Comparison of ENCODE assay signal across 18 mouse cellular contexts in genomic region chr9:28281025-28281424, GRCm38 (mm10).
DNase-seq lines count a peak whose midpoint lies in the region; ATAC-seq and TF ChIP-seq lines count a peak whose summit lies in the region.
"Had no signal": no experiment of that assay in that cellular context is flagged by ENCODE, and none has a peak within 500 bp of the region (broad histone marks: within the 10 kb centered on the region; RNA-seq: fewer than 3 reads in every experiment).

No protein-coding gene starts in this region.

- H3K9me3 ChIP-seq in lung, postnatal 0 days (ENCODE audit: low read length): no peaks in the 10 kb centered on the region
- H3K9me3 ChIP-seq in heart, embryonic 15.5 days (replicated peaks): no peaks in the 10 kb centered on the region
- H3K9me3 ChIP-seq: embryonic facial prominence, embryonic 12.5 days; neural tube, embryonic 13.5 days had no signal

- H3K9ac ChIP-seq in lung, postnatal 0 days (replicated peaks; ENCODE audit: low read depth): no peak overlapping the region
- no peak overlapping the region for H3K9ac ChIP-seq in heart, embryonic 15.5 days
- H3K9ac ChIP-seq: embryonic facial prominence, embryonic 12.5 days; lung, embryonic 14.5 days; neural tube, embryonic 13.5 days had no signal

- peak; percentile 48 for ATAC-seq in frontal cortex, adult (ENCODE audit: low TSS enrichment)
- ATAC-seq in lung, postnatal 0 days: 0 out of 2 replicates have a peak, but pooled peaks have one; percentile 28
- ATAC-seq in heart, embryonic 15.5 days (replicated peaks; ENCODE audit: insufficient number of reproducible peaks, insufficient read depth, low FRiP score, low read depth): peak; percentile 73

- 20% methylated on average over 3 of the region's 3 CpGs for WGBS in lung, postnatal 0 days
- WGBS in heart, embryonic 15.5 days: 27% methylated on average over 3 of the region's 3 CpGs

- H3K4me1 ChIP-seq in lung, postnatal 0 days (ENCODE audit: insufficient read depth, low read depth, low read length): no peaks in the 10 kb centered on the region
- peaks cover 18% of the 10 kb centered on the region for H3K4me1 ChIP-seq in heart, embryonic 15.5 days (replicated peaks)
- H3K4me1 ChIP-seq: embryonic facial prominence, embryonic 12.5 days had no signal

- no peak overlapping the region for H3K4me2 ChIP-seq in lung, postnatal 0 days (replicated peaks; ENCODE audit: low read depth, low read length)
- no peak overlapping the region for H3K4me2 ChIP-seq in heart, embryonic 15.5 days
- H3K4me2 ChIP-seq: embryonic facial prominence, embryonic 12.5 days; lung, embryonic 14.5 days; neural tube, embryonic 13.5 days had no signal

- H3K4me3 ChIP-seq in lung, postnatal 0 days (ENCODE audit: low read depth, low read length): no peak overlapping the region
- H3K4me3 ChIP-seq in heart, embryonic 15.5 days: no peak overlapping the region
- H3K4me3 ChIP-seq: embryonic facial prominence, embryonic 12.5 days; neural tube, embryonic 13.5 days had no signal

- no peaks in the 10 kb centered on the region for H3K27me3 ChIP-seq in lung, postnatal 0 days (replicated peaks; ENCODE audit: insufficient read depth, low read length)
- H3K27me3 ChIP-seq in heart, embryonic 15.5 days: no peaks in the 10 kb centered on the region
- H3K27me3 ChIP-seq: CH12.LX; embryonic facial prominence, embryonic 12.5 days; neural tube, embryonic 13.5 days had no signal

- no peaks in the 10 kb centered on the region for H3K36me3 ChIP-seq in lung, postnatal 0 days (ENCODE audit: insufficient read depth, low read length)
- H3K36me3 ChIP-seq in heart, embryonic 15.5 days: no peaks in the 10 kb centered on the region
- H3K36me3 ChIP-seq: embryonic facial prominence, embryonic 12.5 days; neural tube, embryonic 13.5 days had no signal

- TF ChIP-seq CTCF in lung, postnatal 0 days (IDR thresholded peaks at IDR 0.05): no peak

- no peak overlapping the region for H3K27ac ChIP-seq in lung, postnatal 0 days (ENCODE audit: low read length)
- no peak overlapping the region for H3K27ac ChIP-seq in heart, embryonic 15.5 days
- H3K27ac ChIP-seq: embryonic facial prominence, embryonic 12.5 days; neural tube, embryonic 13.5 days had no signal

- no peak for TF ChIP-seq EP300 in lung, postnatal 0 days (IDR thresholded peaks at IDR 0.05)

- DNase-seq in frontal cortex, postnatal 10 days (ENCODE audit: low spot score in 2 of 2): no peak
- peak; percentile 24 for DNase-seq in lung, postnatal 0 days (ENCODE audit: low spot score)
- no peak for DNase-seq in lung, postnatal 10 days
- peak; percentile 28 for DNase-seq in lung, postnatal 36 days
- no peak for DNase-seq in cerebellum, adult 18-20 months
- DNase-seq in urinary bladder, postnatal 10 days (ENCODE audit: low spot score): no peak
- DNase-seq: adrenal gland, adult 2 months; cerebellum, adult 2 months; gastrocnemius, postnatal 14 days; kidney, postnatal 4 days; lung, embryonic 14.5 days; right cerebral cortex, postnatal 14 days; thymus, postnatal 36 days had no signal

Comparison
In these comparisons a context has a peak if more than half of its experiments do, and no peak if none do; other contexts are left out.
1. DNase-seq: peak in lung, postnatal 0 days (single experiment) and lung, postnatal 36 days (single experiment); none in frontal cortex, postnatal 10 days (0 of 2), lung, postnatal 10 days (single experiment), cerebellum, adult 18-20 months (0 of 2) and urinary bladder, postnatal 10 days (single experiment).
2. Peak in every context shown above with its lines, with median percentiles within 50 percentile points of each other: ATAC-seq.